Mouse (Mus musculus) CD4-positive, CD25-positive, alpha-beta regulatory T cell, adult 9 weeks (primary cell): ENCODE data around the gene Rbx1. TPM values are rescaled to one million over a fixed set of nuclear protein-coding genes. Genes with fewer than 3 reads are reported as not detected.

ENCODE experiments used
- polyA plus RNA-seq: library from polyadenylated mRNA; unstranded; fragments of 100-300 nt; shearing (Covaris generic); gene quantifications from one replicate; pipeline ENCODE4 v1.2.1, GENCODE M21; 2017

Rbx1 gene
- polyA plus RNA-seq, result 382 TPM

DNA sequence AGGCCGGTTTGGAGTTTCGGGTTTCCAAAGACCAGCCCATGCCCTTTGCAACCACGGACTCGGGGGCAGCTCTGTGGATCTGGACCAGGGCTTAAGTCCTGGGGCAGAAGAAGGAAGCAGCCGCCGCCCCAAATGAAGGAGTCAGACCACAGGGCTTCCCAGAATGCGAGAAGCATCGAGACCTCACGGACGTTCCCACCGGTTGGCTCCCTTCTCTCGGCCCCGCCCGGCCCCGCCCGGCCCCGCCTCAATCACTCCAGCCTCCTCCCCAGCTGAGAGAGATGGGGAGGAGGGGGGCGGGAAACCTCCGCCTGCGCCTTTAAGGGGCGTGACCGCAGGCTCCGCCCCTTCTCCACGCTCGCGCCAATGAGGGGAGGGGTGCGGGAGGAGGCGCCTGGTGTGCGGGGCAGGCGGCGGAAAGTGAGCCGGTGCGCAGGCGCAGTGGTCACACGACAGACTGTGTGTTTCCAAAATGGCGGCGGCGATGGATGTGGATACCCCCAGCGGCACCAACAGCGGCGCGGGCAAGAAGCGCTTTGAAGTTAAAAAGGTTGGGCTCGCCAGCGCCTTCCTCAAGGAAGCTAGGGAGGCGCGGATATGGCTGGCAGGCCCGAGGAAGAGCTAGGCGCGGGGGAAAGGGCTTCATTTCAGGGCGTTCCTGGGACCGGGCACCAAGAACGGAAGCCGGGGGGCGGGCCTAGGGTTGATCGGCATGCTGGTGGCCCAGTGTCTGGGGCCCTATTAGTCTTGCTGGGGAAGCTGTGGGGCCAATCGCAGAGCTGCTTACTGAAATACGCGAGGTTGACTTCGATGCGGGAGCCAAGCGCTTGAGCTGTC is at the start of gene Rbx1:
TSS of gene Rbx1 (plus strand) at position 396 of the 837 bp plus-strand sequence.

Other genes with a start within 250 kb of the Rbx1 start
- gene Mchr1, start 230.8 kb upstream of the Rbx1 start, polyA plus RNA-seq, result not detected
- 69.2 TPM for gene Slc25a17, start 105.5 kb upstream of the Rbx1 start, polyA plus RNA-seq
- 117 TPM for gene St13, start 66.2 kb upstream of the Rbx1 start, polyA plus RNA-seq
- 15.8 TPM for gene Xpnpep3, start 66.2 kb upstream of the Rbx1 start, polyA plus RNA-seq
- 1.3 TPM for gene Dnajb7, start 58.0 kb upstream of the Rbx1 start, polyA plus RNA-seq
- 32.3 TPM for gene Ep300, start 119.1 kb downstream of the Rbx1 start, polyA plus RNA-seq
- 36.6 TPM for gene L3mbtl2, start 197.6 kb downstream of the Rbx1 start, polyA plus RNA-seq
- 2.0 TPM for gene Chadl, start 231.0 kb downstream of the Rbx1 start, polyA plus RNA-seq